ENCODE assay signal across 8 mouse cellular contexts in the genomic region with DNA sequence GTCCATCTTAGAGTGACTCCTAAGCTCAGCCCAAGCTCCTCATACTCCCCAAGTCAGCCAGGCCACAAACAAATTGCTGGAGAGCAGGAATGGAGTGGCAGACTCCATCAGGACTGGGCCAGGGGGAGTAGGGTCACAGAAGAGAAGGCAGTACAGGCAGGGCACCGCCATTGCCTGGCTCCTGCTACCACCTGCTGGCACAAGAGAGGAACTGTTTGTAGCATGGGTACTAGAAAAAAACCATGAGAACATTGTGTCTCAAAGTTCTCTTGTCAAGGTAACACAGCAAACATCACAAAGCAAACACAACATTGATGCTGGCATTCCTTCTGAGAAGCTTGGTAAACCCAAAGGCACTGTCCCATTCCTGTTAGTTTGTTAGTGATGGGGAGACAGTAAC. TPM values are rescaled to one million over a fixed set of nuclear protein-coding genes. Genes with fewer than 3 reads are reported as not detected.
A peak's percentile ranks its signal among the peaks of the same experiment; 100 is the strongest.
DNase-seq lines count a peak whose midpoint lies in the region; ATAC-seq and TF ChIP-seq lines count a peak whose summit lies in the region.

No protein-coding gene starts in this region.

- TF ChIP-seq POLR2A in ES-Bruce4 (IDR thresholded peaks at IDR 0.05; ENCODE audit: insufficient read depth, low read length): no peak

- ATAC-seq in heart, postnatal 0 days (ENCODE audit: insufficient read depth, low read depth): peak; percentile 83
- ATAC-seq in midbrain, embryonic 11.5 days (ENCODE audit: low FRiP score): peak; percentile 70
- peak; percentile 78 for ATAC-seq in stomach, postnatal 0 days (ENCODE audit: low FRiP score, low TSS enrichment)

- H3K4me2 ChIP-seq in heart, postnatal 0 days (ENCODE audit: low read depth, low read length): no peak overlapping the region
- H3K4me2 ChIP-seq in midbrain, embryonic 11.5 days: no peak overlapping the region
- H3K4me2 ChIP-seq in stomach, postnatal 0 days (replicated peaks; ENCODE audit: low read depth): no peak overlapping the region

- no peaks in the 10 kb centered on the region for H3K36me3 ChIP-seq in ES-Bruce4 (ENCODE audit: control insufficient read depth, insufficient read depth, low read length, poor library complexity, severe bottlenecking)
- H3K36me3 ChIP-seq in heart, postnatal 0 days (replicated peaks; ENCODE audit: control insufficient read depth, insufficient read depth, low read length): no peaks in the 10 kb centered on the region
- H3K36me3 ChIP-seq in midbrain, embryonic 11.5 days (ENCODE audit: control insufficient read depth, insufficient read depth, low read length): no peaks in the 10 kb centered on the region
- no peaks in the 10 kb centered on the region for H3K36me3 ChIP-seq in stomach, postnatal 0 days (ENCODE audit: control insufficient read depth, insufficient read depth, low read length)

- H3K9ac ChIP-seq in ES-Bruce4 (ENCODE audit: low read depth, poor library complexity, severe bottlenecking): no peak overlapping the region
- no peak overlapping the region for H3K9ac ChIP-seq in heart, postnatal 0 days (replicated peaks; ENCODE audit: low read depth, low read length)
- no peak overlapping the region for H3K9ac ChIP-seq in midbrain, embryonic 11.5 days (ENCODE audit: low read length)
- H3K9ac ChIP-seq in stomach, postnatal 0 days (ENCODE audit: low read length): no peak overlapping the region

- peak; percentile 64 for TF ChIP-seq CTCF in ES-Bruce4 (IDR thresholded peaks at IDR 0.05; ENCODE audit: low read depth, low read length)
- peak; percentile 91 for TF ChIP-seq CTCF in heart, postnatal 0 days (IDR thresholded peaks at IDR 0.05; ENCODE audit: low read depth)
- peak; percentile 93 for TF ChIP-seq CTCF in stomach, postnatal 0 days (IDR thresholded peaks at IDR 0.05; ENCODE audit: low read depth)

- no peaks in the 10 kb centered on the region for H3K9me3 ChIP-seq in ES-Bruce4 (replicated peaks; ENCODE audit: control insufficient read depth, insufficient read depth, low read length, poor library complexity, severe bottlenecking)
- H3K9me3 ChIP-seq in heart, postnatal 0 days (replicated peaks; ENCODE audit: control insufficient read depth, low read length): no peaks in the 10 kb centered on the region
- H3K9me3 ChIP-seq in midbrain, embryonic 11.5 days (ENCODE audit: control insufficient read depth, low read length): no peaks in the 10 kb centered on the region
- no peaks in the 10 kb centered on the region for H3K9me3 ChIP-seq in stomach, postnatal 0 days (ENCODE audit: control insufficient read depth, low read length)

- no peak overlapping the region for H3K4me3 ChIP-seq in ES-Bruce4 (ENCODE audit: low read depth, low read length)
- H3K4me3 ChIP-seq in heart, postnatal 0 days (ENCODE audit: low read depth, low read length): no peak overlapping the region
- H3K4me3 ChIP-seq in midbrain, embryonic 11.5 days (ENCODE audit: low read depth, low read length): no peak overlapping the region
- no peak overlapping the region for H3K4me3 ChIP-seq in stomach, postnatal 0 days (ENCODE audit: low read depth, low read length)

- H3K27me3 ChIP-seq in ES-Bruce4 (ENCODE audit: control insufficient read depth, insufficient read depth, low read length, poor library complexity, severe bottlenecking): no peaks in the 10 kb centered on the region
- no peaks in the 10 kb centered on the region for H3K27me3 ChIP-seq in heart, postnatal 0 days (ENCODE audit: control insufficient read depth, insufficient read depth, low read length)
- H3K27me3 ChIP-seq in midbrain, embryonic 11.5 days (ENCODE audit: control insufficient read depth, insufficient read depth, low read length): no peaks in the 10 kb centered on the region
- no peaks in the 10 kb centered on the region for H3K27me3 ChIP-seq in stomach, postnatal 0 days (ENCODE audit: control insufficient read depth, insufficient read depth, low read length)

- 16% methylated on average over 1 of the region's 1 CpGs for WGBS in heart, postnatal 0 days
- WGBS in midbrain, embryonic 11.5 days: 35% methylated on average over 1 of the region's 1 CpGs
- 5% methylated on average over 1 of the region's 1 CpGs for WGBS in stomach, postnatal 0 days

- DNase-seq in adrenal gland, adult 18-20 months (ENCODE audit: low spot score in 2 of 2): peak; percentile 27 to 38
- no peak for DNase-seq in adrenal gland, adult 8-10 months
- peak; percentile 20 for DNase-seq in cerebellum, adult 8-10 months
- DNase-seq in heart, postnatal 0 days (ENCODE audit: low spot score): peak; percentile 58
- DNase-seq in layer of hippocampus, adult 9-10 months (ENCODE audit: low spot score): peak; percentile 26
- DNase-seq in midbrain, embryonic 11.5 days (ENCODE audit: low spot score, missing footprints): peak; percentile 88
- DNase-seq in stomach, postnatal 0 days (ENCODE audit: low spot score): peak; percentile 55

- no peak overlapping the region for H3K27ac ChIP-seq in ES-Bruce4 (ENCODE audit: insufficient read depth, low read length)
- no peak overlapping the region for H3K27ac ChIP-seq in heart, postnatal 0 days (ENCODE audit: low read depth)
- H3K27ac ChIP-seq in midbrain, embryonic 11.5 days (ENCODE audit: low read depth, low read length): no peak overlapping the region
- H3K27ac ChIP-seq in stomach, postnatal 0 days (replicated peaks): no peak overlapping the region

- no peak for TF ChIP-seq EP300 in ES-Bruce4 (IDR thresholded peaks at IDR 0.05; ENCODE audit: insufficient read depth, low read depth, low read length)
- no peak for TF ChIP-seq EP300 in heart, postnatal 0 days (IDR thresholded peaks at IDR 0.05; ENCODE audit: low read depth)
- no peak for TF ChIP-seq EP300 in stomach, postnatal 0 days (optimal IDR thresholded peaks at IDR 0.05)

- H3K4me1 ChIP-seq in ES-Bruce4 (ENCODE audit: control insufficient read depth, insufficient read depth, low read length): no peaks in the 10 kb centered on the region
- H3K4me1 ChIP-seq in heart, postnatal 0 days (ENCODE audit: control insufficient read depth, insufficient read depth): no peaks in the 10 kb centered on the region
- no peaks in the 10 kb centered on the region for H3K4me1 ChIP-seq in midbrain, embryonic 11.5 days (ENCODE audit: control insufficient read depth, insufficient read depth, low read length)
- no peaks in the 10 kb centered on the region for H3K4me1 ChIP-seq in stomach, postnatal 0 days (replicated peaks; ENCODE audit: control insufficient read depth, insufficient read depth)

RNA-seq across cellular contexts. Expression of a gene that starts 20.0 kb away (rescaled TPM):
- 10 to 100 TPM; 15.2 to 16.5 TPM for total RNA-seq in adrenal gland, adult 18-20 months (2021)
- 10 to 100 TPM; 14.4 to 19.6 (median 16.5) TPM for total RNA-seq in adrenal gland, adult 8-10 months (2022)
- 38.9 and 57.6 TPM in 2 replicates for polyA plus RNA-seq in ES-Bruce4 (2011; ENCODE audit: insufficient read depth, insufficient read length, low read depth, missing spikeins)
- 31.1 and 42.2 TPM in 2 replicates for total RNA-seq in heart, postnatal 0 days (2014; rRNA removed; ENCODE audit: low replicate concordance)
- 16.2 and 17.0 TPM in 2 replicates for polyA plus RNA-seq in heart, postnatal 0 days (2015; fragmentation: Nextera tagmentation; extraction: Ambion mirVana)
- polyA plus RNA-seq in midbrain, embryonic 11.5 days (2014; fragmentation: Nextera tagmentation; extraction: Ambion mirVana): 23.5 and 23.9 TPM in 2 replicates
- 22.3 and 22.5 TPM in 2 replicates for polyA plus RNA-seq in stomach, postnatal 0 days (2015; fragmentation: Nextera tagmentation; extraction: Ambion mirVana)

RNA-seq across cellular contexts. Expression of a gene that starts 20.2 kb away (rescaled TPM):
- 10 to 100 TPM in 1 of 2 experiments, 1 to 10 TPM in 1; 7.0 to 18.3 TPM for total RNA-seq in adrenal gland, adult 18-20 months (2021)
- total RNA-seq in adrenal gland, adult 8-10 months (2022): 1 to 10 TPM; 3.9 to 9.4 (median 6.1) TPM
- 6.7 and 8.0 TPM in 2 replicates for polyA plus RNA-seq in ES-Bruce4 (2011; ENCODE audit: insufficient read depth, insufficient read length, low read depth, missing spikeins)
- total RNA-seq in heart, postnatal 0 days (2014; rRNA removed; ENCODE audit: low replicate concordance): 1.1 and 1.6 TPM in 2 replicates
- polyA plus RNA-seq in heart, postnatal 0 days (2015; fragmentation: Nextera tagmentation; extraction: Ambion mirVana): 1.1 TPM in 2 replicates
- 27.0 and 28.0 TPM in 2 replicates for polyA plus RNA-seq in midbrain, embryonic 11.5 days (2014; fragmentation: Nextera tagmentation; extraction: Ambion mirVana)
- polyA plus RNA-seq in stomach, postnatal 0 days (2015; fragmentation: Nextera tagmentation; extraction: Ambion mirVana): 3.3 TPM in 2 replicates
